Comparison of ENCODE assay signal across 21 mouse cellular contexts in genomic region chr2:168548008-168548407, GRCm38 (mm10). TPM values are rescaled to one million over a fixed set of nuclear protein-coding genes. Genes with fewer than 3 reads are reported as not detected.
DNase-seq lines count a peak whose midpoint lies in the region; ATAC-seq and TF ChIP-seq lines count a peak whose summit lies in the region.
"Had no signal": no experiment of that assay in that cellular context is flagged by ENCODE, and none has a peak within 500 bp of the region (broad histone marks: within the 10 kb centered on the region; RNA-seq: fewer than 3 reads in every experiment).

No protein-coding gene starts in this region.

- TF ChIP-seq CTCF in heart, adult 2 months (IDR thresholded peaks at IDR 0.05), result no peak

- H3K27me3 ChIP-seq in heart, embryonic 16.5 days (ENCODE audit: control insufficient read depth, insufficient read depth, low read length), result no peaks in the 10 kb centered on the region
- no peaks in the 10 kb centered on the region for H3K27me3 ChIP-seq in heart, adult 2 months (ENCODE audit: control insufficient read depth, insufficient read depth, low read length)
- H3K27me3 ChIP-seq in midbrain, embryonic 11.5 days (ENCODE audit: control insufficient read depth, insufficient read depth, low read length), result no peaks in the 10 kb centered on the region
- H3K27me3 ChIP-seq: CH12.LX; embryonic facial prominence, embryonic 15.5 days; forebrain, embryonic 15.5 days; hindbrain, embryonic 15.5 days had no signal

- TF ChIP-seq EP300 in heart, adult 2 months (IDR thresholded peaks at IDR 0.05; ENCODE audit: insufficient read depth, low read depth, low read length), result no peak

- 41% methylated on average over 4 of the region's 4 CpGs for WGBS in heart, embryonic 16.5 days
- WGBS in heart, adult 2 months, result 52% methylated on average over 4 of the region's 4 CpGs
- 82% methylated on average over 4 of the region's 4 CpGs for WGBS in midbrain, embryonic 11.5 days

- no peaks in the 10 kb centered on the region for H3K9me3 ChIP-seq in heart, embryonic 16.5 days (replicated peaks; ENCODE audit: control insufficient read depth, low read length)
- H3K9me3 ChIP-seq in midbrain, embryonic 11.5 days (ENCODE audit: control insufficient read depth, low read length), result no peaks in the 10 kb centered on the region
- H3K9me3 ChIP-seq: embryonic facial prominence, embryonic 15.5 days; forebrain, embryonic 15.5 days; hindbrain, embryonic 15.5 days had no signal

- no peak for ATAC-seq in heart, embryonic 16.5 days (replicated peaks; ENCODE audit: extremely low read depth, insufficient read depth, low FRiP score)
- ATAC-seq in midbrain, embryonic 11.5 days (ENCODE audit: low FRiP score), result no peak
- ATAC-seq: forebrain, embryonic 15.5 days; intestine, embryonic 16.5 days had no signal

- no peak overlapping the region for H3K4me2 ChIP-seq in heart, embryonic 16.5 days (ENCODE audit: low read depth, low read length)
- H3K4me2 ChIP-seq in midbrain, embryonic 11.5 days, result no peak overlapping the region
- H3K4me2 ChIP-seq: embryonic facial prominence, embryonic 15.5 days; forebrain, embryonic 15.5 days; hindbrain, embryonic 15.5 days had no signal

- no peaks in the 10 kb centered on the region for H3K79me2 ChIP-seq in heart, adult 2 months (replicated peaks; ENCODE audit: control insufficient read depth, insufficient read depth, low read length)

- no peak for TF ChIP-seq POLR2A in heart, adult 2 months (IDR thresholded peaks at IDR 0.05; ENCODE audit: insufficient read depth, low read depth, low read length)

- H3K4me3 ChIP-seq in heart, embryonic 16.5 days (ENCODE audit: low read length), result no peak overlapping the region
- H3K4me3 ChIP-seq in heart, adult 2 months, result no peak overlapping the region
- no peak overlapping the region for H3K4me3 ChIP-seq in midbrain, embryonic 11.5 days (ENCODE audit: low read depth, low read length)
- H3K4me3 ChIP-seq: embryonic facial prominence, embryonic 15.5 days; erythroblast, embryonic 14.5 days; forebrain, embryonic 15.5 days; hindbrain, embryonic 15.5 days had no signal

- intact Hi-C loops in heart, adult 2 months (cut with DNase I), result no loop called here

- no peaks in the 10 kb centered on the region for H3K36me3 ChIP-seq in heart, embryonic 16.5 days (ENCODE audit: control insufficient read depth, insufficient read depth)
- no peaks in the 10 kb centered on the region for H3K36me3 ChIP-seq in heart, adult 2 months (ENCODE audit: control insufficient read depth, insufficient read depth, low read length)
- H3K36me3 ChIP-seq in midbrain, embryonic 11.5 days (ENCODE audit: control insufficient read depth, insufficient read depth, low read length), result no peaks in the 10 kb centered on the region
- H3K36me3 ChIP-seq: embryonic facial prominence, embryonic 15.5 days; forebrain, embryonic 15.5 days; hindbrain, embryonic 15.5 days had no signal

- peaks cover 55% of the 10 kb centered on the region for H3K4me1 ChIP-seq in heart, embryonic 16.5 days (ENCODE audit: control insufficient read depth, insufficient read depth, low read length)
- H3K4me1 ChIP-seq in heart, adult 2 months (ENCODE audit: control insufficient read depth, insufficient read depth, low read length), result peaks cover 4% of the 10 kb centered on the region
- no peaks in the 10 kb centered on the region for H3K4me1 ChIP-seq in midbrain, embryonic 11.5 days (ENCODE audit: control insufficient read depth, insufficient read depth, low read length)

- 0 out of 2 replicates have a peak overlapping the region, but pooled peaks have one; percentile 9 for H3K27ac ChIP-seq in heart, embryonic 16.5 days (ENCODE audit: low read length)
- H3K27ac ChIP-seq in heart, adult 2 months, result no peak overlapping the region
- H3K27ac ChIP-seq in midbrain, embryonic 11.5 days (ENCODE audit: low read depth, low read length), result no peak overlapping the region
- H3K27ac ChIP-seq: forebrain, embryonic 15.5 days; hindbrain, embryonic 15.5 days had no signal

- no peak overlapping the region; the same call in 1 of the 2 replicates for H3K9ac ChIP-seq in heart, embryonic 16.5 days (ENCODE audit: low read length)
- no peak overlapping the region for H3K9ac ChIP-seq in heart, adult 2 months (ENCODE audit: low read depth, low read length)
- no peak overlapping the region for H3K9ac ChIP-seq in midbrain, embryonic 11.5 days (ENCODE audit: low read length)
- H3K9ac ChIP-seq: embryonic facial prominence, embryonic 15.5 days; forebrain, embryonic 15.5 days; hindbrain, embryonic 15.5 days had no signal

- DNase-seq in heart, adult 2 months, result no peak
- DNase-seq in 3T3-L1 (ENCODE audit: low read depth, low spot score), result peak; percentile 94
- peak; percentile 13 for DNase-seq in MN1 (ENCODE audit: low spot score)
- peak; percentile 49 for DNase-seq in fibroblast of lung, adult 2 months (ENCODE audit: low read depth)
- DNase-seq in midbrain, embryonic 11.5 days (ENCODE audit: low spot score, missing footprints), result no peak
- DNase-seq in thymus, postnatal 14 days, result no peak
- DNase-seq: adrenal gland, adult 2 months; adrenal gland, postnatal 36 days; cerebellum, adult 2 months; cerebellum, postnatal 10 days; embryo, embryonic 11 days; gastrocnemius, postnatal 14 days; heart, postnatal 36 days; kidney, adult 2 months had no signal

RNA-seq across cellular contexts. Expression of gene Nfatc2, which starts 53.4 kb away (rescaled TPM):
- polyA plus RNA-seq in heart, embryonic 16.5 days (2015; fragmentation: Nextera tagmentation; extraction: Ambion mirVana), result 10.0 and 10.9 TPM in 2 replicates
- 10 to 100 TPM; 11.2 to 18.3 TPM for total RNA-seq in heart, adult 2 months (2021)
- 10.2 and 12.8 TPM in 2 replicates for polyA plus RNA-seq in heart, adult 2 months (2012; rRNA removed)
- 0.66 and 0.72 TPM in 2 replicates for polyA plus RNA-seq in midbrain, embryonic 11.5 days (2014; fragmentation: Nextera tagmentation; extraction: Ambion mirVana)
- polyA plus RNA-seq: erythroblast, embryonic 14.5 days had no signal

Comparison
In these comparisons a context has a peak if more than half of its experiments do, and no peak if none do; other contexts are left out.
1. DNase-seq: peak in 3T3-L1 (single experiment), MN1 (single experiment) and fibroblast of lung, adult 2 months (single experiment); none in heart, adult 2 months (0 of 2), midbrain, embryonic 11.5 days (single experiment) and thymus, postnatal 14 days (single experiment).